Mouse (Mus musculus): ENCODE measurements at regions not wholly inside any gene's neighbourhood (a gene's known extent, or its start where the extent isn't known, plus 50 kb on each side); places are given as distances from the start of the nearest gene placed in this dataset. TPM values are rescaled to one million over a fixed set of nuclear protein-coding genes. Genes with fewer than 3 reads are reported as not detected.

- Histone ChIP-seq H3K36me3 (no peaks in the 10 kb centered on the region), H3K27ac (replicated peaks) (no peak overlapping the region), H3K9ac (no peak overlapping the region), H3K4me3 (replicated peaks) (no peak overlapping the region), H3K4me2 (replicated peaks) (no peak overlapping the region), H3K9me3 (replicated peaks) (no peaks in the 10 kb centered on the region), H3K27me3 (no peaks in the 10 kb centered on the region), H3K4me1 (no peaks in the 10 kb centered on the region)
- 37% methylated on average over 2 of the region's 2 CpGs for WGBS
- ATAC-seq (ENCODE audit: insufficient number of reproducible peaks, low FRiP score, low TSS enrichment, low read depth): no peak
These were observed 489.8 kb upstream of the Mms22l start for GRCm38 (mm10) chr4:24006257-24006955.

GRCm38 (mm10) chr4:24019178-24020104, 476.8 kb upstream of the Mms22l start:
- Histone ChIP-seq H3K9ac (no peak overlapping the region), H3K4me1 (peaks cover 9% of the 10 kb centered on the region; the same call in 1 of the 2 replicates), H3K27me3 (no peaks in the 10 kb centered on the region), H3K9me3 (replicated peaks) (no peaks in the 10 kb centered on the region), H3K36me3 (no peaks in the 10 kb centered on the region), H3K4me2 (replicated peaks) (no peak overlapping the region; the same call in 1 of the 2 replicates), H3K27ac (replicated peaks) (no peak overlapping the region), H3K4me3 (replicated peaks) (no peak overlapping the region)
- 0 out of 2 replicates have a peak, but pooled peaks have one; percentile 54 for ATAC-seq (ENCODE audit: insufficient number of reproducible peaks, low FRiP score, low TSS enrichment, low read depth)
- WGBS: 42% methylated on average over 11 of the region's 11 CpGs

Small RNAs in the stretch of these regions (microRNA-seq; reads per million reads assigned to microRNA genes)
- gene Gm25978 (ENCODE audit: borderline number of aligned reads): not detected
